Mouse (Mus musculus): ENCODE results near the gene Tbc1d9b.

The Tbc1d9b gene

DNA sequence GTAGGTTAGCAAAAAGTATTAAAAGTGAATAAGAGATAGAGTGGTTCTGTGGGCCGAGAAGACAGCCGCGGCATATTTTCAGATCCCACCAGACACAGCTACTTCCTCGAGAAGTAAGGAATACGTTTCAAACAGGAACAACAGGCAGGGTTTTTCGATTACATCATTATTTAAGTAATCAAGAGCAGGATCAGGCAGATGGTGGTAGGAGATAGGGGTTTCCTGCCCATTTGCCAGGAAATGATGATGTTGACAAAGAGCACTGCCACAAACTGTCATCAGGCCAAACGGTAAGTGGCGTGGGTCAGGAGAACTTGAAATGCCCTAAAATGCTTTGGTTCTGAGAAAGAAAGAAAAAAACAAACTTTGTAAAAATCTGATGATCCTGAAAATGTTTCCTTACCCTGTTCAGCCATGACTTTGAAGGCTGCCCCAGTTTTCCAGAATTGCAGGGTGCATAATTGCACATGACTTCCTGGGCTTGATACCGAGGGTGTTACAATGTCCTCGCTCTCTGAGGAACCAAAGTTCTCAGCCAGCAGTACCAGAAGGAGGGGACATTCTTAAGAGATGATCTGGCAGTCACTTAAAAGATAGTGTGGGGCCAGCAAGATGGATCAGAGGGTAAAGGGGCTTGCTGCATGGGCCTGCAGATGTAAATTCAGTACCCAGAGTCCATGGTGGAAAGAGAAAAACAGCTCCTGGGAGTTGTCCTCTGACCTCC lies 3.1 kb downstream of the Tbc1d9b start:
- in situ Hi-C loops (cut with MboI; ENCODE audit: low sequenced_read_pairs), result no loop called here

DNA sequence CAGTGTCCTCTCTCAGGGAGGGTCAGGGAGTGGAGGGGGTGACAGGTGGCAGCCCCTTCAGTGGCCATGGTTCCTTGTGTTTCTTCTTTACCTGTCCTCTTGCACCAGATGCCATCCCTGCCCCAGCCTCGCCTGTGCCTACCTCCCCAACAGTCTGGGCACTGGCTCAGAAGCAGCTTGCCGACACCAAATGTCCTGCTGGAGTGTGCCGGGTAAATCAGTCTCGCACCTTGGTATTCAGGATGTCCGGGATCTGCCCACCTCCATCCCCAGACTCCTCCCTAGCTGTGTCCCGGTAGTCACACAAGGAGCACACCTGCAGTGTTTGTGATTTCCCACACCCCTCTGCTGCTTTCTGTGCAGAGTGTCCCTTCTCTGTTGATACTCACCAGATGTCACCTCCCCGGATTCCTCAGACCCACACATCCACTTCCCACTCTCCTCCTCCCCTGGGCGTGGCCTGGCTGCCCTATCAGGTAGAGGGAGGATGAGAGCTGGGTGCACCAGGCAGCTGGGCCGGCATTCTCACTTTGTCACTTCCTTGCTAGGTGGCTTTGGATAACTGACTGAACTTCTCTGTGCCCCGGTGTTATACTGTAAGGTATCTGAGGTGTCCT lies 7.1 kb downstream of the Tbc1d9b start:
- in situ Hi-C loops (cut with MboI; ENCODE audit: low sequenced_read_pairs), result no loop called here

DNA sequence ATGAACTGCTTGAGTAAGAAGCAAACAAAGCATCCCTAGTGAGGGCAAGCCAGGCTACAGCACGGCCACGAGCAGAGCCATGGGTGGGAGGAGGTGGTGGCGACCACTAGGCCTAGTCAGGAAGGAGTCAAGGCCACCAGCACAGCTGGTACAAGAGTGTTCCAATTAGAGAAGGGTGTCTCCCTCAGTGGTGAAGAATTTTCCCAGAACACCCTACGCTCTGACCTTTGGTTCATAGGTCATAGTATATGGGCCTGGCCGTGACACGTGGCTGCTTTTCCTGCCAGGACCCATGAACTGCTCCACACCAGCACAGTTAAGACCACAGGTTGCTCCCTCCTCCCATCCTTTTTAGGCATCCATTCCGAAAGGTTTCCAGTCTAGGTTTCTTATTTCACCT lies 8.4 kb downstream of the Tbc1d9b start:
- in situ Hi-C loops (cut with MboI; ENCODE audit: low sequenced_read_pairs), result no loop called here

DNA sequence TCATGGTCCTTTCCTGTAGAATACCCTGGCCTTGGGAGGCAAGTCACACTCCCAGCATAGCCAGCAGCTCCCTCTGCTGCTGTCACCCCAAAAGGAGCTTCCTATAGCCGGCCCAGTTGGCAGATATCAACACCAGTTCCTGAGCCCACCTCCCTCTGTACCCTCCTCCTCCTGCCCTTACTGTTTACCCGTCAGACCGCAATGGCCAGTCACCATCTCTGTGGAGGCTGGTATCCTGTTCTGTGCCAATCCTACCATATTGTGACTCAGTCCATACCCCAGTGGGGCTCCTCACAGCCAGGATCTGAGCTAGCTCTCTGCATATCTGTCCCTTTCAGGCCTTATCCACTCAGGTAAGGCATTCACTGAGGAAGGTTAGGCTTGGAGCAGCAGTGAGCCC lies 14.3 kb downstream of the Tbc1d9b start:
- in situ Hi-C loops (cut with MboI; ENCODE audit: low sequenced_read_pairs), result no loop called here

DNA sequence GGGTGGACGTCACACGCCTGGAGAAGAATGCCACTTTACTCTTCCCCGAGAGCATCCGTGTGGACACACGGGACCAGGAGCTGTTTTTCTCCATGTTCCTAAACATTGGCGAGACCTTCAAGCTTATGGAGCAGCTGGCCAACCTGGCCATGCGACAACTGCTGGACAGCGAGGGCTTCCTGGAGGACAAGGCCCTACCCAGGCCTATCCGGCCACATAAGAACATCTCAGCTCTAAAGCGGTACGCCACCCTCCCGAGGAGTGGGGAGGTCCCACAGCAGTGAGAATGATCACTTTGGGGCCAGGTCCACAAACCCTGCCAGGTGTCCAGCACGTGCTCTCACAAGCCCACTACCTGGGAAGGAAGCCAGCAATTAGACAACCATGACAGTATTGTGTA lies 14.9 kb downstream of the Tbc1d9b start:
- in situ Hi-C loops (cut with MboI; ENCODE audit: low sequenced_read_pairs), result no loop called here

DNA sequence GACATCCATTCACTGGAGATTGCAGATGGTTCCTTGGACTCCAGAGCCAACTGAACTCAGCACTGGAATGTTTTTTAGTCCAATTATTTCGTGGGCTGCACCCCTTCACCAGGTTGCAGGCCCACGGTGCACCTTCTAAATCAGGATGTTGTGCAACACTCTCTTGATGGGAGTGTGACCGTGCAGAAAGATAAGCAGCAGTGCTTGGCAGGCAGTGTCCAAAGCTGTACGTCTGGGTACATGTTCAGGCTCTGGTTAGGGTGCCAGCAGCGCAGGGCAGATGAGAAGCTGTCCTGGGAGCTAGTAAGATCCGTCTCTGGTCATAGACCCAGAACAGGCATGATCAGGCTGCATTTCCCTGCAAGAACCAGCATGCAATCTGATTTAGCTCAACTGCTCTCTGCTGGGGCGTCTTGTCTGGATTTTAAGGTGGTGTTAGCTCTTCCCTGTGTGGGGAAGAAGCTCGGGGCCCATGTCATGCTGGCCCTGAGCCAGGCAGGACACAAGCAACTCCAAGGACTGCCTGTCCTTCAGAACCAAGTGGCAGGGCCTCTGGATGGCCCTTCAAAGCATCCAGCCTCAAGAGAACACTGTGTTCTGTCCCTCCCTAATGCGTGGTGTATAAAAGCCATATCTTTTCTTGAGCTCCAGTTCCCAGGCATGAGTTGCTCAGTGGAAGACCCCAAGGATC lies 16.2 kb downstream of the Tbc1d9b start:
- in situ Hi-C loops (cut with MboI; ENCODE audit: low sequenced_read_pairs), result no loop called here

DNA sequence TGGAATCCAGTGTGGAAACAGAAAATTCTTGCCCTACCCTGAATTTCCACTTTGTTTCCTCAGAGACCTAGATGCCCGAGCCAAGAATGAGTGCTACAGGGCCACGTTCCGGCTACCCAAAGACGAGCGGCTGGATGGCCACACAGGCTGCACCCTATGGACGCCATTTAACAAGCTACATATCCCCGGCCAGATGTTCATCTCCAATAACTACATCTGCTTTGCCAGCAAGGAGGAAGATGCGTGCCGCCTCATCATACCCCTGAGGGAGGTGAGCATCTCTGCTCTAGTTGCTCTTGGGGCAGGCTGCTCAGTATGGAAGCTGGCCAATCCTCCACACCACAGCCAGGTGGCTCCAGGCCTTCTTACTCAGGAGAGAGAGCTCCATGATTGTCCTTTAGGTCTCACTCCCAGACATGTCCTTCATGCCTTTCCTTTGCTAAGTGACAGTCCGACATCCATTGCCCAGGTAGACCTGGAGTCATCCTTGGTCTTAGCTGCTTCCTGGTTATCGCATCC lies 16.8 kb downstream of the Tbc1d9b start:
- in situ Hi-C loops (cut with MboI; ENCODE audit: low sequenced_read_pairs), result no loop called here

DNA sequence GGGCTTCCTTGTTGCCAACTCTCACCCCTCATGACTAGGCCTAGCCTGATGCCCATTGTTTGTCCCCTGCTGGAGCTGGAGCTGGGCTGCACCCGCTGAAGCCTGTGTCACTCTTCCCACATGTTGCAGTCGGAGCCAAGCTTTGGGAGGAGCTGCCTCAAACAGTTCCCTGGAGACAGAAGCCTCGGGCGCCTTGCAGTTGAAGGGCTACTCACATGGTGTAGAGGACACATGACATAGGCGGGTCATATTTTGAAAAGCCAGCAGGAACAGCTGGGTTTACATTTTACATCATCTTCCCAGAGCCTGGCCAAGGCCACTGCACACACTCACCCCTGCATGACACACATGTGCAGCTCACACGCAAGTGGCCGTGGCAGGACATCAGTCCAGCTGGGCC lies 18.0 kb downstream of the Tbc1d9b start:
- in situ Hi-C loops (cut with MboI; ENCODE audit: low sequenced_read_pairs), result no loop called here

DNA sequence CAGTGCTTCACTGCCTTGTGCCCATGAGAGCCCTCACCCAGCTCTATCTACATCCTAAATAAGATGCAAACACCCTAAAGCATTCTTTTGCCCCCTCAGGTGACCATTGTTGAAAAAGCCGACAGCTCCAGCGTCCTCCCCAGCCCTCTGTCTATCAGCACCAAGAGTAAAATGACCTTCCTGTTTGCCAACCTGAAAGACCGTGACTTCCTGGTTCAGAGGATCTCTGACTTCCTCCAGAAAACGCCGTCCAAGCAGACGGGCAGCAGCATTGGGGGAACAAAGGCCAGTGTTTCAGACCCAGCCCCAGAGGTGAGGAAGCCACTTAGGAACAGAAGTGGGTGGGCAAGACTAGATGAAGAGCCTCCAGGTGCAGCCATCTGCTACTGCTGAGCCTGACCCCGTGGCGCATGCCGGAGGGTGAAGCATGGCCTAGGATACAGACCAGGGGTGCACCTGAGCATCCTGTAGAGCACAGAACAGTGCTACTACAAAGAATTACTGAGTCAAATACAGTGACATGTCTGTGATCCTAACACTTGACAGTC lies 18.5 kb downstream of the Tbc1d9b start:
- in situ Hi-C loops (cut with MboI; ENCODE audit: low sequenced_read_pairs), result no loop called here

DNA sequence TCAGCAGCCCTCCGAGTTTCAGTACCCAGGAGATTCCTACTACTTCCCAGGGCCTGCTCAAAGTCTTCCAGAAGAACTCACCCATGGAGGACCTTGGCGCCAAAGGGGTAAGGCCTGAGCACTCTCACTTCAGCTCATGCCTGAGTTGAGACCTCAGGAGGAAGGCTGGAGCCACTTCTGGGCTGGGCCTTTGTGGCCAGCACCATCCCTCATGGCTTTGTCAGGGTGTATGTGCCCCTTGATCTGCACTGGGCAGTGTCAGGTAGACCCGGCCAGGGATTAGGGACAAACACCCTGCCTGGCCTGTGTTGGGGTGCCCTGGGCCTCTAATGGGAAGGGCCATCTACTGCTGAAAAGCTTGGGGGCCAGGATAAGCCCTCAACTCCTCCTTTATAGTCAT lies 20.2 kb downstream of the Tbc1d9b start:
- in situ Hi-C loops (cut with MboI; ENCODE audit: low sequenced_read_pairs), result no loop called here

DNA sequence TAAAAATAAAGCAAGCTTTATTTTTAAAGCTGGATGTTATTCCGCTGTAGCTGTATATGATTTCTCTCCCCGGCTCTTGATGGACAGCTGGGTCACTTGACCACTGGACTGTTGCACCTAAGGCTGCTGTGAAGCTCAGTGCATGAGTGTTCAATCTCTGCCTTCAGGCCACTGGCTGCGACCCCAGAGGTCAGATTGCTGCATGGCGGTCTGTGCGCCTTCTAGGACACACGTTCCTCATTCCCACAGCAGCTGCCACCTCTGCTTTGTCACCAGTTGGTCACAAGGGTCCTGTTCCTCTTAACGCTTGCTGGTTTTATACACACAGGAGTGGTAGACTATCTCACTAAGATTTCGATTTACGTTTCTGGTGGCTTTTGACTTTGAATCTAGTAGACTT lies 23.0 kb downstream of the Tbc1d9b start:
- in situ Hi-C loops (cut with MboI; ENCODE audit: low sequenced_read_pairs), result no loop called here

DNA sequence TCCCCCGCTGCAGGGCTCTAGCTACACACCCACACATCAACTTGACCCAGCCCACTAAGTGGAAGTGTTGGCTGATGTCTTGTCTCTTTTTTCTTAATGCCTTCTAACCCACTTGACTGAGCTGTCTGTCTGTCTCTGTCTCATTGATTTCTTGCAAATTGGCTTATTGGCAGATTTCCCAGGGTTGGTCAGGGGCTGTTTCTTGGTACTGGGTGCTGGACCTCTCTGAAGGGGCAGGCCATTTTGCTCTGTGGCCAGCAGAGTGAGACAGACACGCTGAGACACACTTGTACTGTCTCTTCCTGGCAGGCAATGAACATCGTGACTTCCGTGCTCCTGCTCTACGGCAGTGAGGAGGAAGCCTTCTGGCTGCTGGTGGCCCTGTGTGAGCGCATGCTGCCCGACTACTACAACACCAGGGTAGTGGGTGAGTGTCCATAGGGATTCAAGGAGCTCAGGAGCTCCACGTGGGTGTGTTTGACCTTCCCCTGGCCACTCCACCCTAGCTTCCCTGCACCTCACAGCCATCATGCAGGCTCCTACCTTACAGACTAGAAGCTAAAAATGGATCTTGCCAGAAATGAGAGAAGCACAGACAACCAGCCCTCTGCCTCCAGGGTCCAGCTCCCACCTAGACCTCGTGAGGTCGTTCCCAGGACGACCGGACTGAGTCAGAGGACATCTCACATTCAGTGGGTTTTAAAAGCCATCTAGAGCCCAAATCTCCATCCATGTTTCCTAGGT lies 23.8 kb downstream of the Tbc1d9b start:
- in situ Hi-C loops (cut with MboI; ENCODE audit: low sequenced_read_pairs), result no loop called here

DNA sequence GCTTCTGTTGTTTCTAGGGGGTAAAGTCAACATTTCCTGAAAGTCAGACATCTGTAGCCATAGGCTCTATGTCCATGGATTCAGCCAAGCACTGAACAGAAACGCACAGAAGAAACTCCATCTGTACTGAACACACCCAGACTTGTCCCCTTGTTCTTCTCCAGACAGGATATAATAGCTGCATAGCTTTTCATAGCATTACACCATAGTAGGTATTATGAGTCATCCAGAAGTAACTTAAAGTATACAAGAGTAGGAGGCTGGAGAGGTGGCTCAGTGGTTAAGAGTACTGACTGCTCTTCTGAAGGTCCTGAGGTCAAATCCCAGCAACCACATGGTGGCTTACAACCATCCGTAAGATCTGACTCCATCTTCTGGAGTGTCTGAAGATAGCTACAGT lies 24.6 kb downstream of the Tbc1d9b start:
- in situ Hi-C loops (cut with MboI; ENCODE audit: low sequenced_read_pairs), result no loop called here

DNA sequence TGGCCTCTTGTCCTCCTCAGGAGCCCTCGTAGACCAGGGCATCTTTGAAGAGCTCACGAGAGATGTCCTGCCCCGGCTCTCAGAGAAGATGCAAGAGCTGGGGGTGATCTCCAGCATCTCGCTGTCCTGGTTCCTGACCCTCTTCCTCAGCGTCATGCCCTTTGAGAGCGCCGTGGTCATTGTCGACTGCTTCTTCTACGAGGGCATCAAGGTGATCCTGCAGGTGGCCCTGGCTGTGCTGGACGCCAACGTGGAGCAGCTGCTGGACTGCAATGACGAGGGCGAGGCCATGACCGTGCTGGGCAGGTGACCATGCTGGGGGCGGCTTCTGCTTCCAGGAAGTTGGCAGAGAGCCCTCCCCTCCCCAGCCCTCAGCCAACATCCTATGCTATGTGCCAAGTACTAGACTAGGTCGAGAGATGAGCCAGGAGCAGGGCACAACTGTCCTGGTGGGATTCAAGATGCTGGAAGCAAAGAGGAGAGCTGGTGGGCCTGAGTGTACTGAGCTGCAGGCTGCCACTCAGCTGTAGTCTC lies 25.6 kb downstream of the Tbc1d9b start:
- in situ Hi-C loops (cut with MboI; ENCODE audit: low sequenced_read_pairs), result no loop called here

DNA sequence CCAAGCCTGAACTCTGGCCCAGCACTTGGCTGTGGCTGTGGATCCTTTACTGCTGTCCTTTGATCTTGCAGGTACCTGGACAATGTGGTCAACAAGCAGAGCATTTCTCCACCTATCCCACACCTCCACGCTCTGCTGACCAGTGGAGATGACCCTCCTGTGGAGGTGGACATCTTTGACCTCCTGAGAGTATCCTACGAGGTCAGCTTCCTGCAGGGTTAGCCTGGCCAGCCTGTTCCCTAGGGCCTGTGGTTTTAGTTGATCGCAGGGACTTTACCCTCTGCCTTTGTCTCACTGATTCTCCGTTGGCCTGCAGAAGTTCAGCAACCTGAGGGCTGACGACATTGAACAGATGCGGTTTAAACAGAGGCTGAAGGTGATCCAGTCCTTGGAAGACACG lies 27.1 kb downstream of the Tbc1d9b start:
- in situ Hi-C loops (cut with MboI; ENCODE audit: low sequenced_read_pairs), result no loop called here

DNA sequence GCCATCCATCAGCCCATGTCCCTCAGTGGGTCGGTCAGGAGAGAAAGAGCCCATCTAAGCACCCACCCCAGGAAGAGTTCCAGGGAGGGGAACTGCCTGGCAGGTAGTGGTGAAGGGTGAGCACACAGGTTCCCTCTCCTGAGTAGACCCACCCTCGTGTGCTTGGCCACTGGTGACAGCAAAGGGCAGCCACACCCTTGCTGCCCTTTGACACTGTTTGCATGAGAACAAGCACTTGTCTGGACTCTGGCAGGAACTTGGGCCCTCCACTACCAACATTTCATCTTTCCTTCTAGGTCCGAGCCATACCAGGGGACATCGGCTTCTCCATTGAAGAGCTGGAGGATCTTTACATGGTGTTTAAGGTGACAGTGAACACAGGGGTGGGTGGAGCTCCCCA lies 28.2 kb downstream of the Tbc1d9b start:
- in situ Hi-C loops (cut with MboI; ENCODE audit: low sequenced_read_pairs), result no loop called here

DNA sequence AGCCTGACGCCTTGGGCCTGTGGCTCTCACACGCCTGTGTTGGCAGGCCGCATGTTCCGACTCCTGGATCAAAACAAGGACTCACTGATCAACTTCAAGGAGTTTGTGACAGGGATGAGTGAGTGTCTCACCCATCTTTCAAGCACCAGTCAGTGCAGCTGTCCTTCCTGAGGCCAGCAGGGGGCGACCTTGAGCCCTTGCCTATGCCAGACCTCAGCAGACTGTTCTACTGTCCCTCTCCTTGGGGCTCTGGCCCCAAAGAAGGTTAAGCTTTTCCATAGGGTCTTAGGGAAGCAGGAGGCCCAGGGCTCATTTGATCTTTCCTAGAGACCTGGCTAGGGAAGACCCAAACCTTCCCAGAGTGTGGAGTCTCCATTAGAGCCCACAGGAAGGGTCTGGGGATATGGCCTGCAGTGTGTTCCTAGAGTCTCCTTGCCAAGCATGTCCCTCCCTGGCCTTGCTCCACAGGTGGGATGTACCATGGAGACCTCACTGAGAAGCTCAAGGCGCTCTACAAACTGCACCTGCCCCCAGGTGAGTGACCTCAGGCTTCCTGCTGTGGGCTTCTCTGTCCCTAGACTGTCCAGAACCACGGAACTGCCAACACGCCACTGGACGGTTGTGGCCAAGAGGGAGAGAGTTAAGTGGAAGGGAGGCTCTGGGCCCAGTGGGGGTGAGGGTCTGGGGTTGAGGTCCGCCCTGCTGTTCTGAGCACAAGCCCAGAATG lies 30.5 kb downstream of the Tbc1d9b start:
- in situ Hi-C loops (cut with MboI; ENCODE audit: low sequenced_read_pairs), result no loop called here

DNA sequence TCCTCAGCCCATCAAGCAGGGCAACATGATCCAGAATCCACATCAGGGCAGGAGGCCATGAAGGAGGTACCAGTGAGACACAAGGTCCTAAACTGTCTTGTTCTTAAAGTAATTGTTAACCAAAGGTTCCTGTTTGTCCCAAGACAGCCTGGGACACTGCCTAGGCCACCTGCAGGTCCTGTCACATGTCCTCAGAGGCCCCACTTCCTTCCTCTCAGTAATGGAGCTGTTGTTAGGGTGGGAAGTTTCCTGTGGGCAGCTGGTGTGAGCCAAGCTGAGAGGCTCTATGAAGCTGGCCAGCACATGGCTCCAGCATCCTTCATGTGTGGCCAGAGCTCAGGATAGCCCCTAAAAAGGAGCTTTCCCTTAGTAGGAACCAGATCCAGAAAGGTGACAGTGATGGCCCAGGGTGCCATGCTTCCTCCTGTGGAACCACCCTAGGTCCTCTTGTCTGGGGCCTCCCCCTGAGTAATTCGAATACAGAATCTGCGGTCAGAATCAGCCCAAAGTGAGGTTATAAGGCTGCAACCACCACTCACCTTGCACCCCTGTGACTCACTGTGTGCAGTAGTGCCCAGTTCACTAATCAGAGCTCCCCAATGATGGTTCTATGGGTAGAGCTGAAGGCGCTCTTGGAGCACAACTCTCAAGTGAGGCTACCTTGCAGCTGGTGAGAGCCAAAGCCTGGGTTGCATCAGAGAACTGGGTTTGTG lies 31.3 kb downstream of the Tbc1d9b start:
- in situ Hi-C loops (cut with MboI; ENCODE audit: low sequenced_read_pairs), result no loop called here

DNA sequence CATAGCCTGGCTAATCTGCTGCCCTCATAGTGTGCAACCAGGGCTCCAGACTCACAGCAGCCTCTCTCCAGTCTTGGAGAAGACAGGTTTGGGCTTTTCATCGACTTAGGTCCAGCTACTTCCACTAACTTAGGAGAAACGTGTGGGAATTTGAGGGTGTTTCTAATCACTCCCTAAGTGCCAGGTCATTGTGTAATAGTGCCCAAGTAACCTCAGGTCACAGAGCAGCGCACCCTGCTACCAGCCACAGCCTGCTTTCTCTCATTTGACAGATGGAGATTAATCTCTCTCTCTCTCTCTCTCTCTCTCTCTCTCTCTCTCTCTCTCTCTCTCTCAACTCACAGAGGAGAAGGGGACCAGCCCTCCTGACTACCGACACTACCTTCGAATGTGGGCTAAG lies 37.2 kb downstream of the Tbc1d9b start:
- in situ Hi-C loops (cut with MboI; ENCODE audit: low sequenced_read_pairs), result no loop called here

Data from CH12F3 (cell line).